Mouse (Mus musculus): ENCODE results near the gene Pgbd1. TPM values are rescaled to one million over a fixed set of nuclear protein-coding genes. Genes with fewer than 3 reads are reported as not detected.

Gene Pgbd1
- polyA plus RNA-seq, 1 experiment from 2014 or later, result 5.1 TPM

DNA sequence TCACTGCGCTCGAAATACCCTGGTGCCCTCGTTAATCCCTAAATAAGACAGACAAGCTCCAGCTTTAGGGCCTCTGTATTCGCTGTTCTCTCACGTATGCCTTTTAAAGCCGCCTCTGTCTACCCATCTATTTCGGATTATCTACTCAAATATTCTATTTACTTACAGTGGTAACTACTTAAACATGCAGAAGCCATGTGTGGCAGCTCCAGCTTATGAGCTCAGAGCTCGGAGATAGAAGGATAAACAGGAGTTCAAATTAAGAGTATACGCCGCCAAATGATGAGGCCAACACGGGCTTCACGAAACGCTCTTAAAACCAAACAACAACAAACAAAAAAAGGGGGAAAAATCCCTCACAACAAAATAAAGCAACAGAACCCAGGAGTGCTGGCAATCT, 12.2 kb upstream of the Pgbd1 start:
- no peak for DNase-seq (ENCODE audit: low spot score)

DNA sequence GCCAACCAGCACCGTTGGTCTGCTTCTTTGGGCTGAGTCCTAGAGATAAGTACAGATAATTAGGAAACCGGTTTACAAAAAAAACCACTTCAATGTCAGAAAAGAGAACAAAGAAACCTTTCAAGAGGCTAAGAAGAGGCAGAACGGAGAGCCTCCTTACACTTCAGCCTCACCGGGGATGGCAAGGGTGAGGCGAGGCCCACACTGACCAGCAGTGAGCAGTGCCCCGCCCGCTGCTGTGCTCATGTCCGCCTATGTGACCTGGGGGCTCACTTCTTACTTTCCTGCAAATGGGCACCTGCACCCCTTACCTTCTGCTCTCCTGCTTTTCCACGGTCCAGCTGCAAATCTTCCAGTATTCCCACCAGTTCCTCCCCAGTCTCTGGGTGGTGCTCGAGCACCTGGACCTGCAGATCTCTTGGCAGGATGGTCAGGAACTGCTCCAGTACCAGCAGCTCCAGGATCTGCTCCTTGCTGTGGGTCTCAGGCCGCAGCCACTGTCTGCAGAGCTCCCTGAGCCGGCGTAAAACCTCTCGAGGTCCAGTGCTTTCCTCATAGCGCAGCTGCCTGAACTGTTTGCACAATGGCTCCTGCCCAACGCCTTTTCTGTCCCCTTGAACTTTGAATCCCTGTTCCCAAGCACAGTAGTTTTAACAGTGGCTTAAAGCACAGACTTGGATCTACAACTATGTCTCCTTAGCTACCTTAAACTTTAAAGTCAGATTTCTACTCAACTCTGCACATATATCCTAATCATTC, 7.2 kb upstream of the Pgbd1 start:
- DNase-seq (ENCODE audit: low spot score), result no peak
- H3K4me1 ChIP-seq, result peaks cover 8% of the 10 kb centered on the region
- peaks cover 19% of the 10 kb centered on the region; the same call in 1 of the 2 replicates for H3K27me3 ChIP-seq (ENCODE audit: low read depth, poor library complexity, severe bottlenecking)
- peaks cover 72% of the 10 kb centered on the region for H3K36me3 ChIP-seq
- 85% methylated on average over 16 of the region's 16 CpGs for WGBS
- H3K4me3 ChIP-seq, result no peak overlapping the region
- no peaks in the 10 kb centered on the region for H3K9me3 ChIP-seq (replicated peaks)
- no peak overlapping the region for H3K27ac ChIP-seq (replicated peaks)

More for the DNA sequence above, 12.2 kb upstream of the Pgbd1 start:
- peak overlapping the region; percentile 91 for H3K27ac ChIP-seq (replicated peaks)
- peaks cover 23% of the 10 kb centered on the region for H3K36me3 ChIP-seq
- H3K4me3 ChIP-seq, result peak overlapping the region; percentile 84
- H3K9me3 ChIP-seq (replicated peaks), result no peaks in the 10 kb centered on the region
- peaks cover 14% of the 10 kb centered on the region for H3K4me1 ChIP-seq
- WGBS, result 2% methylated on average over 13 of the region's 13 CpGs
- peaks cover 55% of the 10 kb centered on the region for H3K27me3 ChIP-seq (ENCODE audit: low read depth, poor library complexity, severe bottlenecking)

DNA sequence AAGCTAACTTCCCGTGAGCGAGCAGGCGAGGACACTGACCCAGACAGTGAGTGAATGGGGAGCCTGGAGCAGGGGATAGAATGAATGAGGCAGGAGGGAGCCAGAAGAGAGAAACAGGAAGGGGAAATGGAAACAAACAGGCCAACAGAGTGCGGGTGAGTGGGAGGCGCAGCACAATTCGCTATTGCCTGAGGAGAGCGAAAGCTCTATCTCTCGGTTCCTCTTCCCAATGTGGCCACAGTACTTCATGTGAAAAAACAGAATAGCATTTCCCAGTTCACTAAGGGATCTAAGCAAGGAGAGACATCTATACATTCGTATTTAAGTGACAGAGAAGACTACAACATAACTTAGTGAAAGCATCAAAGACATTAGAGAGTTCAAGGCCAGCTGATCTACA, 5.9 kb upstream of the Pgbd1 start:
- no peak for DNase-seq (ENCODE audit: low spot score)
- H3K27me3 ChIP-seq (ENCODE audit: low read depth, poor library complexity, severe bottlenecking), result peaks cover 18% of the 10 kb centered on the region; the same call in 1 of the 2 replicates
- peaks cover 78% of the 10 kb centered on the region for H3K36me3 ChIP-seq
- no peak overlapping the region for H3K27ac ChIP-seq (replicated peaks)
- H3K4me1 ChIP-seq, result no peaks in the 10 kb centered on the region
- 90% methylated on average over 9 of the region's 9 CpGs for WGBS
- no peaks in the 10 kb centered on the region for H3K9me3 ChIP-seq (replicated peaks)
- H3K4me3 ChIP-seq, result no peak overlapping the region

DNA sequence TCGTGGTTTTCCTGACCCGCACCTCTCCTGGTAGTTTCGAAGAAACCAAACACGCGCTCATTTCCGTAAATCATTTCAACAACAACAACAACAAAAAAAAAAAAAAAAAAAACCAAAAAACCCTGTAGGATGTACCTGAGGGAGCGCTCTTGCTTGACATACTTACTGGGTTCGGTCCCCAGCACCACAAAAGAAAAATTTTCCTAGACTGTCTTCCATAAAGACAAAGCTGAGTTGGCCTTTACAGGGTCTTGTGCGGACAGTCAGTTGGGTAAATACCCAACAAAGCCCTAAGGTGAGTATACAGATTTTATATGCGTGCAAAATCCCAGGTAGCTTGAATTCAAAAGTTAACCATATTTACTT, 332 bp upstream of the Pgbd1 start:
- H3K27ac ChIP-seq (replicated peaks), result peak overlapping the region; percentile 85
- peak overlapping the region; percentile 65 for H3K4me3 ChIP-seq
- WGBS, result 16% methylated on average over 10 of the region's 10 CpGs
- DNase-seq (ENCODE audit: low spot score), result no peak
- no peaks in the 10 kb centered on the region for H3K27me3 ChIP-seq (ENCODE audit: low read depth, poor library complexity, severe bottlenecking)
- H3K4me1 ChIP-seq, result peaks cover 20% of the 10 kb centered on the region
- H3K36me3 ChIP-seq, result peaks cover 38% of the 10 kb centered on the region
- no peaks in the 10 kb centered on the region; the same call in 1 of the 2 replicates for H3K9me3 ChIP-seq (replicated peaks)

DNA sequence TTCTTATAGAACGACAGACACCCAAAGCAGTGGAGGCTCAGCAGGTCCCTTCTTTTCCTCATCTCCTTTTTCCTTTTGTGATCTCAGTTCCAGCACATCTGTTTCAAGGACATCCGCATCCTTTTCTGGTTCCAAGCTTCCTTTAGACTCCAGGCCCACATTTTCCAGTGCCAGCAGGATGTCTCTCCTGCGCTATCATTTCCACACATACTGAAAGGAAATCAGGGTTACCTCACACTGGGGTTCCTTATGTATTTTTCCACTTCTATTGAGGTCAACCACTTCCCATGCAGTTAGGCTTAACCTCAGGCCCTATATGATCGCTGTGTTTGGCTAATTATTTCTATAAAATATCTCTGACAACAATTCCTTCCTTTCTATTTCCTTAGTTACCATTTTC, 5.4 kb downstream of the Pgbd1 start:
- Histone ChIP-seq H3K9me3 (replicated peaks) (no peaks in the 10 kb centered on the region; the same call in 1 of the 2 replicates), H3K27ac (replicated peaks) (no peak overlapping the region), H3K36me3 (no peaks in the 10 kb centered on the region), H3K4me1 (peaks cover 8% of the 10 kb centered on the region), H3K4me3 (no peak overlapping the region), H3K27me3 (ENCODE audit: low read depth, poor library complexity, severe bottlenecking) (no peaks in the 10 kb centered on the region)
- WGBS, result 90% methylated on average over 4 of the region's 4 CpGs
- no peak for DNase-seq (ENCODE audit: low spot score)

DNA sequence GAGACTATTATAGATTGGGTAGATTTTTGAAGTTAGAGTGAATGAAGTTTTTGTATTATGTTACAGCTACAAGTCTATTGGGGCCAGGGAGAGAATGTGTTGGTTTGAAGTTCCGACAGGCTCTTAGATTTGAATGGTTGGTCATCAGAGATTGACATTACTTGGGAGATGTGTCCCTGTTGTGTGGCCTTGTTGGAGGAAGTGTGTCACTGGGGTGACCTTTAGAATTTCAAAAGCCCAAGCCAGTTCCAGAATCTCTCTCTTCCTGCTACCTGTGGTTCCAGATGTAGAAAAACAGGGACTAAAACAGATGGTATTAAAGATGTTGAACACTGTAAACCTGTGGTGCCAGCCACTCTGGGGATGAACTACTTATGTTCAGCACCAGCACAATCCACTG, 13.2 kb downstream of the Pgbd1 start:
- Histone ChIP-seq H3K9me3 (replicated peaks) (no peaks in the 10 kb centered on the region), H3K4me1 (no peaks in the 10 kb centered on the region), H3K36me3 (no peaks in the 10 kb centered on the region), H3K4me3 (no peak overlapping the region), H3K27ac (replicated peaks) (no peak overlapping the region), H3K27me3 (ENCODE audit: low read depth, poor library complexity, severe bottlenecking) (no peaks in the 10 kb centered on the region)
- 96% methylated on average over 1 of the region's 1 CpGs for WGBS
- no peak for DNase-seq (ENCODE audit: low spot score)

DNA sequence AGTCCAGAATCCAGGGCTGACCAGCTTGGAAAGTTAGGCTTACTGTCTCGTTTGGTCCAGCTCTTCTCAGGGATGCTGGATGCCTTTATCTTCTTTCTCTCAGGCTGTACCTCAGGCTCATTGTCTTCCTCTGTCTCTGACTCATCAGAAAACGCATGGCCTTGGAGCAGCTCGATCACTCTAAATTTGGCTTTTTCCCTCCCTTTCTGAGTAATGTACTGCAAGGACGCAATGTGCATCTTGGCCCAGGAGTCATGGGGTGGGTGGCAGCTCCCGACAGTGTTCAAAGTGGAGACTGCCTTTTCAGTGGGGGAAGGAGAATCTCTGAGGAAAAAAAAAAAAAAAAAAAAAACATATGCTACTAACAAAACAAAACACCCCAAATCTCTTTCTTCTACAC, 17.6 kb downstream of the Pgbd1 start:
- 69% methylated on average over 5 of the region's 5 CpGs for WGBS
- H3K27me3 ChIP-seq (ENCODE audit: low read depth, poor library complexity, severe bottlenecking), result no peaks in the 10 kb centered on the region
- no peaks in the 10 kb centered on the region for H3K36me3 ChIP-seq
- H3K9me3 ChIP-seq (replicated peaks), result no peaks in the 10 kb centered on the region
- H3K4me3 ChIP-seq, result no peak overlapping the region
- H3K4me1 ChIP-seq, result no peaks in the 10 kb centered on the region
- no peak overlapping the region for H3K27ac ChIP-seq (replicated peaks)
- no peak for DNase-seq (ENCODE audit: low spot score)

DNA sequence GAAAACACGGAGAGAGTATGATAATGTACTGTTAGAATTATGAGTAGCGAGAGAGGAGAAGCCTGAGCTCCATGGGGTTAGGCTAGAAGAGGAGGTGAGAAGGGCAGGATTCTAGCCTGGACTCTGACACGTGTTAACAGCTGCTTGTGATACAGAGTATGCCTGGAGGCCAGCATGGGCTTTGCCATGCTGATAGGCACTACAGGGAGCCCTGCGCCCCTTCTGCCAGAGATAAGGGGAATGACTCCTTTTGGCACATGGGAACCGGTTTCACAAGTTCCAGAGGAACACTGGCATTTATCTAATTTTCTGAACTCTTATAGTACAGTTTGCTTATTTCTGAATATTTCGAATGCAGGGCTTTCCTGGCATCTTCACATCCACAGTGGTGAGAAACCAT, 22.0 kb downstream of the Pgbd1 start:
- H3K27me3 ChIP-seq (ENCODE audit: low read depth, poor library complexity, severe bottlenecking), result no peaks in the 10 kb centered on the region
- no peak overlapping the region for H3K4me3 ChIP-seq
- no peaks in the 10 kb centered on the region for H3K36me3 ChIP-seq
- peaks cover 7% of the 10 kb centered on the region for H3K4me1 ChIP-seq
- DNase-seq (ENCODE audit: low spot score), result no peak
- no peaks in the 10 kb centered on the region for H3K9me3 ChIP-seq (replicated peaks)
- H3K27ac ChIP-seq (replicated peaks), result no peak overlapping the region
- WGBS, result 70% methylated on average over 6 of the region's 6 CpGs

DNA sequence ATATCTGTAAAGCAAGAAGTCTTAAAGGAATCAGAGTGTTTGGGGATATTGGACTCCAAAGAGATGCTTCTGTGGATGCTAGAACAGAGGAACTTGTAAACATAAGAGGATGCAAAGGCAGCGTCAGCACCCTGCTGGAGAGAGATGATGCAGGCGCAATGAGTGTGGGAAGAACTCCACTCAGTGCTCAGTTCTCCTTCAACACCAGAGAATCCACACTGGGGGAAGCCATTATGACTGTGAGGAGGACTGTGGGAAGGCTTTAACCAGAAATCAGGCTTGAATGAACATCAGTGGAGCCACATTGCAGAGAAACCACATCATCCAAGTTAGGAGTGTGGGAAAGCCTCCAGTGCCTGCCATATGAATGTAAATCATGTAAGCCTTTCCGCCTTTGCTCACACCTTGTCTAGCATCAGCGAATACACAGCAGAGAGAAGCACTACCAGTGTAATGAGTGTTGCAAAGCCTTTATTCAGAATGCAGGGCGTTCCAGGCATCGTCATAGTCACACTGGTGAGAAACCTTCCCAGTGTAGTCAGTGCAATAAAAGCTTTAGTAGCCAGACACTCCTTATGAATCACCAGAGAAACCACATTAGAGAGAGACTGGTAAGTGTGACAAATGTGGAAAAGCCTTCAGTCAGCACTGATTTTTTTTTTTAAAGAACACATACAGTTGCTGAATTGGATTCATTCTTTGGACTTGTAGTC, 23.4 kb downstream of the Pgbd1 start:
- no peaks in the 10 kb centered on the region for H3K9me3 ChIP-seq (replicated peaks)
- H3K27me3 ChIP-seq (ENCODE audit: low read depth, poor library complexity, severe bottlenecking), result no peaks in the 10 kb centered on the region
- DNase-seq (ENCODE audit: low spot score), result no peak
- H3K27ac ChIP-seq (replicated peaks), result no peak overlapping the region
- no peak overlapping the region for H3K4me3 ChIP-seq
- H3K4me1 ChIP-seq, result peaks cover 7% of the 10 kb centered on the region
- no peaks in the 10 kb centered on the region for H3K36me3 ChIP-seq
- WGBS, result 82% methylated on average over 6 of the region's 6 CpGs

DNA sequence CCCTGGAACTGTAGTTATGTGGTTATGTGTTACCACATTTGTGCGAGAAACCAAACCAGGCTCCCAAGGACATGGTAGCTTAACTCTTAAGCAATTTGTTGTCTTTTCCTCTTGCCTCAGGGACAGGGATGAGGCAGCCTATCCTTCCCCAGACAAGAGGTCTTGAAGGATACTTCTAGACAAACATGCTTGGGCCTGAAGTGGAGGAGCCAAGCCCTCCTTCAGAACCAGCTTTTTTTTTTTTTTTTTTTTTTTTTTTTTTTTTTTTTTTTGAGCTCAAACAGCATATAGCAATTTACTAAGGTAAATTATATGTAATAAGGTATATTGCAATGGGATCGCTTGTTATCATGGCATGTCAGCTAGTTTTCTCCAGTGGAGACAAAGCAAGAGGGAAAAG, 25.1 kb downstream of the Pgbd1 start:
- no peaks in the 10 kb centered on the region for H3K9me3 ChIP-seq (replicated peaks)
- no peak for DNase-seq (ENCODE audit: low spot score)
- no peaks in the 10 kb centered on the region for H3K36me3 ChIP-seq
- H3K27me3 ChIP-seq (ENCODE audit: low read depth, poor library complexity, severe bottlenecking), result no peaks in the 10 kb centered on the region
- H3K4me3 ChIP-seq, result no peak overlapping the region
- WGBS, result 90% methylated on average over 2 of the region's 2 CpGs
- H3K4me1 ChIP-seq, result peaks cover 7% of the 10 kb centered on the region
- no peak overlapping the region for H3K27ac ChIP-seq (replicated peaks)

DNA sequence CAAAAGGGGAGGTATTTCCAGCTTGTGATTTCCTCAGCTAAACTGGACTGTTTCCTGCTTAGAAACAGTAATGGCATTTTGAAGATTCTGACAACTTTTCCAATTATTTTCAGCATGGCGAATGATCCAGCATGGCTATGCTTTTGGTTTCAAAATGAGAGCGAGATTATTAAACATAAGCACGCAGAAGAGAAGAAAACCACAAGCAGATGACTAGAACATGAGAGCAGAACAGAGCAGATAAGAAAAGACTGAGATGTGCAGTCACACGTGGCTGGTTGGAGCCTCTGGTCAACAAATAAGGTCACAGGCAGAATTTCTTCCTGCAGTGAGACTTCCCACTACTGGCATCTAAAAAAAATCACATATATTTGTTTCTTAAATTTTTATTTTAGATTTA, 25.6 kb downstream of the Pgbd1 start:
- Histone ChIP-seq H3K4me3 (no peak overlapping the region), H3K27me3 (ENCODE audit: low read depth, poor library complexity, severe bottlenecking) (no peaks in the 10 kb centered on the region), H3K4me1 (peaks cover 7% of the 10 kb centered on the region), H3K9me3 (replicated peaks) (no peaks in the 10 kb centered on the region), H3K27ac (replicated peaks) (no peak overlapping the region), H3K36me3 (no peaks in the 10 kb centered on the region)
- 82% methylated on average over 4 of the region's 4 CpGs for WGBS
- DNase-seq (ENCODE audit: low spot score), result no peak

DNA sequence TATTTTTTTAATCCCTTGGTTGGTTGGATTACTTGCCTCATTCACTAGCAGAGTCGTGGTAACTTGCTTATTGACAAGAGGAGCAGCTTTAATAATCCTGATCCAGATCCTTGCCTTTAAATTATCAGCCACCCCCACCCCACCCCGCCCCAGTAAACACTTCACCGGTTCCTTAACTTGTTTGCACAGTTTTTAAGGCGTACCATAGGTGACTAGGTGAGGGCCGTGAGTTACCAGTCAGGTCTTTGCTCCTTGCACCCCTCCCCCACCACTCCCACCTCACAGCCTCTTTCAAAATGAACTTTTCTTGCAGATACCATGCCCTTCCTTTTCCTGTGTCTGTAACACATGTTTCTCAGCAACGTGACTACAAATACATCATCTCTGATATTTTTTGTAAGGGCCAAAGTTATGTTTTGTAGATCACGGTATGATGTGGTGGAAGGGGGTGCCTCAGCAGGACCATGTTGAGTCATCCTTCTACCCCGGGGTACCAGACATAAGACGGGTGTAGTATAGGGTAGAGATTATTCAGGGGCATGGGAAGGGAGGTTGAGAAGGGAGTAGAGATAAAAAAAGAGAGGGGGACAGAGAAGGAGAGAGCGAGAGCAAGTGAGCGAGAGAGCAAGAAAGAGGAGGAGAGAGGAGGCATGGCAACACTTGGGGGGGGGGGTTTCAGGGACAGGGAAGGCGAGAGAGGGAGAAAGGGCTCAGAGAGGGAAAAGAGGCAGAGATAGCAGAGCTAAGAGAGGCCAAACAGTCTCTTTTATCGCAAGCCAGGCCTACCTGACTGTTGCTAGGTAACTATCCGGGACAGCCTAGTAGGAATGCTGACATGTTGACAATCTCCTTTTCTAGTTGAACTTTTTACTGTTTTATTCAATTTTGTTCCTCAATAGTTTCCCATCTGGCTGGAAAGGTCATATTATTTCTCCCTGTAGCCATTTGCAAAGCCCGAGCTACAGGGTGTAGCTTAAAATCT, 26.3 kb downstream of the Pgbd1 start:
- 71% methylated on average over 15 of the region's 15 CpGs for WGBS
- Histone ChIP-seq H3K4me1 (peaks cover 7% of the 10 kb centered on the region), H3K27ac (replicated peaks) (no peak overlapping the region), H3K36me3 (no peaks in the 10 kb centered on the region), H3K27me3 (ENCODE audit: low read depth, poor library complexity, severe bottlenecking) (no peaks in the 10 kb centered on the region), H3K4me3 (no peak overlapping the region), H3K9me3 (replicated peaks) (no peaks in the 10 kb centered on the region)
- DNase-seq (ENCODE audit: low spot score), result no peak
